Mouse (Mus musculus) small intestine, adult 2 months (tissue): ENCODE data around the gene Zic4.

Experiments used
- CTCF ChIP-seq: fragments of 200-500 bp; IDR thresholded peaks from 2 replicates; pipeline ENCODE4 v1.5.1; 2012; ENCODE audit warnings: low read depth, mild to moderate bottlenecking, control low read depth, inconsistent platforms, low read length, moderate library complexity, mixed read lengths; ENCODE audit not compliant: insufficient replicate concordance, insufficient read length; ENCODE audit errors: extremely low read depth
- POLR2A ChIP-seq: fragments of 200-500 bp; IDR thresholded peaks from 2 replicates; pipeline ENCODE4 v1.6.1; 2012; ENCODE audit warnings: low read depth, mild to moderate bottlenecking, control low read depth, inconsistent platforms, low read length, moderate library complexity

GRCm38 (mm10) chr9:91379781-91380457, 17.7 kb downstream of the Zic4 start:
- TF ChIP-seq CTCF, result no peak
- no peak for TF ChIP-seq POLR2A
